1 mouse cellular context compared by ENCODE assay signal in the genomic region with DNA sequence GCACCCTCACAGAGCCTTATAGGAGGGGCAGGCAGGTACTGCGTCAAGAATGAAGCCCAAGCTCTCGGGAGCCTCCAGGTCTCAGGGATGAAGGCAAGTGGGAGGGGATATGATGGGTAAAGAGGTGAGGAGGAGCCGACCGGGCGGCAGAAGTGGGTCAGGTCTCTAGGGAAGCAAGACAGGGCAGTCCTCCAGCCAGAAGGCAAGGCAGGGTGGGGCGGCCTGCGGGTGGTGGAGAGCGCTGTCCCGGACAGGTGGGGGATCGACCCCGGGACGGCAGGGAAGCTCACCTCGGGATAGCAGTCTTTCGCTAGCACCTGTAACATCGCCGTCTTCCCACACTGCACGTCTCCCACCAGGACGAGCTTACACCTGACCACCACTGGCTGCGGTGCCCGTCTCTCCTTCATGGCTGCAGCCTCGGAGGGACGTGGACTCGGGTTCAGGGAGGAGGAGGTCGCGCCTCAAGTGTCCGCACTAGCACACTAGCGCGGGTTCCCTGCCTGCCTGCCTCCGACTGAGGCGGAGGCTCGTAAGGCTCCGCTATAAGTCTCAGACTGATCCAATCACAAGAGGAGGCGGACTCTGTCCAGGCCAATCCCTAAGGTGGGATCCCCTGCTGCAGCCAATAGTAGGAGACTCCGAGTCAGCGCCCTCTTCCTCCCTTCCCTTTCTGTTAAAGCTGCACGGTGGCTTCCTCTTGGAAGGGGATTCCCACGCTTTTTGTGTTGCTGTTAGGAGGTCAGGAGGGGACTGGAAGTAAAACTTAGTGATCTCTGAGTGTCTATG.
TF ChIP-seq lines count a peak whose summit lies in the region.

A gene (minus strand): TSS at position 522 of the 789 bp plus-strand sequence.

TF ChIP-seq in MEL, 35 proteins besides CTCF, POLR2A, EP300 and RAD21 (continued from another document):
- TF ChIP-seq POLR2AphosphoS5 (IDR thresholded peaks at IDR 0.05; ENCODE audit: borderline replicate concordance, low read depth, low read length) = peak; percentile 98
- TF ChIP-seq SIN3A (IDR thresholded peaks at IDR 0.05; ENCODE audit: low read length) = peak; percentile 60; the same call in 1 of the 2 replicates
- TF ChIP-seq ELF1 (IDR thresholded peaks at IDR 0.05; ENCODE audit: low read depth, low read length) = peak; percentile 48; the same call in 1 of the 2 replicates
- no peak for TF ChIP-seq GATA1 (IDR thresholded peaks at IDR 0.05; ENCODE audit: low read depth, low read length)
- no peak for TF ChIP-seq KAT2A (conservative IDR thresholded peaks at IDR 0.05; ENCODE audit: low read depth, low read length)
- peak; percentile 98 for TF ChIP-seq ZMIZ1 (IDR thresholded peaks at IDR 0.05; ENCODE audit: low read depth, low read length)
- TF ChIP-seq SMC3 (IDR thresholded peaks at IDR 0.05; ENCODE audit: low read depth, low read length) = no peak
- peak; percentile 87 for TF ChIP-seq MAX (IDR thresholded peaks at IDR 0.05; ENCODE audit: low read length)
- no peak for TF ChIP-seq TAL1 (IDR thresholded peaks at IDR 0.05; ENCODE audit: low read length)
- TF ChIP-seq NRF1 (IDR thresholded peaks at IDR 0.05; ENCODE audit: insufficient read depth, low read depth, low read length, poor library complexity, severe bottlenecking) = no peak
- no peak for TF ChIP-seq MAFK (IDR thresholded peaks at IDR 0.05; ENCODE audit: borderline replicate concordance, low read depth, low read length)
- TF ChIP-seq TCF12 (IDR thresholded peaks at IDR 0.05; ENCODE audit: low read depth, low read length) = peak; percentile 71
